Mouse (Mus musculus) colon, adult 2 months (tissue): ENCODE results near the gene Gys2. TPM values are rescaled to one million over a fixed set of nuclear protein-coding genes. Genes with fewer than 3 reads are reported as not detected.

ENCODE experiments used
- polyA plus RNA-seq: library from polyadenylated mRNA; depleted of rRNA; stranded (reverse); fragments of >200 nt; gene quantifications from 2 replicates; pipeline ENCODE4 v1.2.3, GENCODE M21; 2012; rRNA removed

Gys2 gene
- 0.03 and 0.06 TPM in 2 replicates for polyA plus RNA-seq

DNA sequence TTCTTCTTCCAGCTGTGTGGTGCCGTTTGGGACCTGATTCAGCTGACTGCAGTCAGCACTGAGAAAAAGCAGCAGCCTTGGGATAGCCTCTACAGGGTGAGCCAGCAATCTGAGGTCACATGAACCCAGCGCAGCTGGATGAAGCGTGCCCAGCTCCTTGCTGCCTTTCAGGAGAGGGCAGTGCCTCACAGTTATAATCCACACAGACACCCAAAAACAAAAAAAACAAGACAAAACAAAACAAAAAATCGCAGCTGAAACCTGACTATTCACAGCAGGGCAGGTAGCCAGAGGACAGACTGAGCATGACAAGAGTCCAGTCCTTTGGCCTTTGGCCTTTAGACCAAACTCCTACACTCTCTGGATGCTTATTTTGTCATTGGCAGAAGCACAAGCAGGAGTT is at the start of gene Gys2:
TSS of gene Gys2 (minus strand) at position 309 of the 403 bp plus-strand sequence.

GRCm38 (mm10) chr6:142507785-142508162 is 34.9 kb upstream of the Gys2 start, which contains the start of gene Ldhb:
Ldhb (minus strand) TSS chr6:142507957.

GRCm38 (mm10) chr6:142412906-142413491 is 59.9 kb downstream of the Gys2 start, which contains the start of gene Spx:
Spx (plus strand) TSS chr6:142413441.

GRCm38 (mm10) chr6:142387011-142387754 is 85.7 kb downstream of the Gys2 start, which contains the start of the genes Recql and Golt1b:
Recql (minus strand) TSS chr6:142387087.
Golt1b (plus strand) TSS chr6:142387221.

Other genes with a start within 250 kb of the Gys2 start
- gene Iapp, start 174.7 kb downstream of the Gys2 start, polyA plus RNA-seq, result 1.3 and 1.8 TPM in 2 replicates
- not detected in 2 replicates for gene Slco1a5, start 150.1 kb downstream of the Gys2 start, polyA plus RNA-seq
- 7.0 and 7.2 TPM in 2 replicates for gene Pyroxd1, start 127.5 kb downstream of the Gys2 start, polyA plus RNA-seq
- gene Recql, start 86.0 kb downstream of the Gys2 start, polyA plus RNA-seq, result 2.5 and 3.1 TPM in 2 replicates
- 4.0 and 4.3 TPM in 2 replicates for gene Golt1b, start 85.9 kb downstream of the Gys2 start, polyA plus RNA-seq
- 0.37 and 0.60 TPM in 2 replicates for gene Spx, start 59.7 kb downstream of the Gys2 start, polyA plus RNA-seq
- gene Ldhb, start 34.8 kb upstream of the Gys2 start, polyA plus RNA-seq, result 18.1 and 19.0 TPM in 2 replicates
- gene Kcnj8, start 98.5 kb upstream of the Gys2 start, polyA plus RNA-seq, result 15.9 and 18.3 TPM in 2 replicates
- 4.0 and 4.4 TPM in 2 replicates for gene Abcc9, start 229.2 kb upstream of the Gys2 start, polyA plus RNA-seq